Mouse (Mus musculus): ENCODE data around the gene Abcg4.
"Not testable (repeated sequence)": the region's sequence is repeated elsewhere in the genome, so short reads cannot be mapped to it uniquely, and the experiment has no call there.

Abcg4 gene

GRCm38 (mm10) chr9:44288076-44288958 is at the start of gene Abcg4:
Abcg4 (minus strand) TSS chr9:44288615.
- DNase-seq, result peak; percentile 22 to 30

- no peak for DNase-seq
Observed at GRCm38 (mm10) chr9:44337436-44338169, 49.2 kb upstream of the Abcg4 start.

- DNase-seq, result no peak
Observed at GRCm38 (mm10) chr9:44336964-44337363, 48.5 kb upstream of the Abcg4 start.

- not testable (repeated sequence) for DNase-seq
Observed at GRCm38 (mm10) chr9:44336513-44336912, 48.1 kb upstream of the Abcg4 start.

- DNase-seq, result no peak
Observed at GRCm38 (mm10) chr9:44336093-44336406, 47.6 kb upstream of the Abcg4 start.

GRCm38 (mm10) chr9:44335331-44336092 is 47.1 kb upstream of the Abcg4 start:
- no peak for DNase-seq

GRCm38 (mm10) chr9:44334396-44335330 is 46.2 kb upstream of the Abcg4 start, which contains the start of gene H2afx:
H2afx (plus strand) TSS chr9:44334694.
- peak; percentile 98 for DNase-seq

GRCm38 (mm10) chr9:44332918-44333638 is 44.7 kb upstream of the Abcg4 start:
- DNase-seq, result no peak

GRCm38 (mm10) chr9:44330736-44331135 is 42.3 kb upstream of the Abcg4 start:
- DNase-seq, result no peak

- DNase-seq, result no peak
Observed at GRCm38 (mm10) chr9:44327926-44328325, 39.5 kb upstream of the Abcg4 start.

GRCm38 (mm10) chr9:44327064-44327711 is 38.8 kb upstream of the Abcg4 start:
- peak; percentile 59 to 66 for DNase-seq

GRCm38 (mm10) chr9:44326371-44327063 is 38.1 kb upstream of the Abcg4 start:
- peak; percentile 86 to 89 for DNase-seq

- DNase-seq, result no peak
Observed at GRCm38 (mm10) chr9:44325768-44326370, 37.5 kb upstream of the Abcg4 start, which contains the start of gene Dpagt1. Dpagt1 (plus strand) TSS chr9:44326019.

- DNase-seq, result not testable (repeated sequence)
Observed at GRCm38 (mm10) chr9:44325032-44325767, 36.8 kb upstream of the Abcg4 start.

- no peak for DNase-seq
Observed at GRCm38 (mm10) chr9:44324147-44324546, 35.7 kb upstream of the Abcg4 start.

GRCm38 (mm10) chr9:44323656-44324055 is 35.2 kb upstream of the Abcg4 start:
- not testable (repeated sequence) for DNase-seq

- DNase-seq, result no peak
Observed at GRCm38 (mm10) chr9:44320799-44321133, 32.4 kb upstream of the Abcg4 start.

GRCm38 (mm10) chr9:44319887-44320798 is 31.7 kb upstream of the Abcg4 start, which contains the start of gene C2cd2l:
C2cd2l (minus strand) TSS chr9:44320285.
- DNase-seq, result peak; percentile 91 to 94
